Mouse (Mus musculus) ES-Bruce4 (cell line): ENCODE results near the gene Tbck.

Source experiments
- CTCF ChIP-seq: IDR thresholded peaks from one replicate; pipeline ENCODE4 v1.8.1; 2011; ENCODE audit warnings: low read depth, low read length
- EP300 ChIP-seq: IDR thresholded peaks from 2 replicates; pipeline ENCODE4 v1.6.1; 2011; ENCODE audit warnings: low read depth, low read length; ENCODE audit not compliant: insufficient read depth
- POLR2A ChIP-seq: IDR thresholded peaks from one replicate; pipeline ENCODE4 v1.8.1; 2011; ENCODE audit warnings: low read length; ENCODE audit not compliant: insufficient read depth

DNA sequence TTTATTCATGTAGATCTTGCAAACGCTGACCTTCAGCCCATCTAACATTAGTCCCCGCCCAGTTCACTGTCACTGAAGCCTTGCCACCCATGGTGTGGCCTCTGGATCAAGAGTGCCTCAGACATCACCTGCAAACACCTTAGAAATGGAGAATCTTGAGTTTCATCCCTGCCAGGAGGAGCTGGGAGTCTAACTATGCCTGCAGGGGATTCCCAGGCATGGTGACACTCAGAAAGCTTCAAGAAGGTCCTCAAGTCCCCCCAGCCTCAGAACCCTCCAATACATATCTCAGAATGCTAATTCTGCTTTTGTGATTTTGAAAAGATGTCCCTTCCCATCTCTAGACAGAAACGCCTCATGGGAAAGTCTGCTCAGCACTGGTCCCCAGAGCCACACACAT lies 196.4 kb downstream of the Tbck start:
- TF ChIP-seq CTCF (no peak), POLR2A (no peak), EP300 (no peak)
